Mouse (Mus musculus): ENCODE data around the gene Itgav. TPM values are rescaled to one million over a fixed set of nuclear protein-coding genes. Genes with fewer than 3 reads are reported as not detected.

Itgav gene
- total and polyA plus RNA-seq, 3 experiments = 6.5 to 7.2 TPM; not detected in 1

DNA sequence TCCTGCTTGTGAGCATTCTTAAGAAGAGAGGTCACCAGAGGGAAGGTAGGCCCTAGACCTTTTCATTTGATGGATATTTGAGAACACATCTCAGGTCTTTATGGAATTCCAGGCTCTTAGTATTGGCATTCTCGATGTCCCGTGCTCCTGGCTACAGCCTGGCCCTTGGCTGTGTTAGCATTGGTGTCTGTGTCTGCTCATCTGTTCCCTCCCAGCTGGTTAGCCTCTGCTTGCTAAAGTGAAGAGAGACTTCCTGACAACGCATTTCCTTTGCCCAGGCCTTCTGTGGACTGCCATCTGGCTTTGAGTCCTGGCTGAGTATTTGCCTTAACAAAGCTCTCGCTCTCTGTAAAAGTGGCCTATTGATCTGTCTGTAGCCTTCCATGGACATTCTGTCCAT is 108.7 kb downstream of the Itgav start:
- Histone ChIP-seq H3K9me3 (replicated peaks; ENCODE audit: insufficient read depth, low read length) (no peaks in the 10 kb centered on the region), H3K9ac (ENCODE audit: control insufficient read depth, low read depth, low read length, poor library complexity, severe bottlenecking) (no peak overlapping the region), H3K79me2 (ENCODE audit: control insufficient read depth, insufficient read depth, low read length, poor library complexity) (no peaks in the 10 kb centered on the region), H3K4me3 (ENCODE audit: control insufficient read depth in 1 of 2, insufficient read depth in 1 of 2, low read depth in 2 of 2, low read length in 2 of 2) (no peak overlapping the region), H3K27ac (ENCODE audit: control insufficient read depth, low read depth, low read length) (no peak overlapping the region), H3K4me1 (ENCODE audit: control insufficient read depth in 1 of 2, insufficient read depth in 2 of 2, low read length in 2 of 2) (no peaks in the 10 kb centered on the region), H3K36me3 (ENCODE audit: control insufficient read depth in 1 of 2, insufficient read depth in 2 of 2, low read length in 2 of 2) (no peaks in the 10 kb centered on the region), H3K27me3 (ENCODE audit: control insufficient read depth in 1 of 2, insufficient read depth in 2 of 2, low read length in 2 of 2) (peaks cover 2 to 4% of the 10 kb centered on the region in 2 experiments; a peak in 3 of 4 replicates)
- no peak for DNase-seq (ENCODE audit: low read depth, low spot score)
- TF ChIP-seq BHLHE40 (IDR thresholded peaks at IDR 0.05; ENCODE audit: borderline replicate concordance, low read depth, low read length) = no peak
- TF ChIP-seq USF2 (IDR thresholded peaks at IDR 0.05; ENCODE audit: borderline replicate concordance in 1 of 2, insufficient read depth in 1 of 2, low read depth in 1 of 2, low read length in 2 of 2) = no peak
- TF ChIP-seq ZMIZ1 (IDR thresholded peaks at IDR 0.05; ENCODE audit: low read depth, low read length) = no peak
- TF ChIP-seq POLR2A (IDR thresholded peaks at IDR 0.05; ENCODE audit: control insufficient read depth in 1 of 2, insufficient read depth in 1 of 2, low read depth in 1 of 2, low read length in 2 of 2, poor library complexity in 1 of 2) = no peak
- no peak for TF ChIP-seq RCOR1 (IDR thresholded peaks at IDR 0.05; ENCODE audit: low read depth, low read length)
- TF ChIP-seq MYB (IDR thresholded peaks at IDR 0.05; ENCODE audit: low read depth, low read length) = no peak
- no peak for TF ChIP-seq CHD1 (IDR thresholded peaks at IDR 0.05; ENCODE audit: low read depth, low read length)
- TF ChIP-seq CHD2 (IDR thresholded peaks at IDR 0.05; ENCODE audit: low read length) = no peak
- no peak for TF ChIP-seq MAZ (IDR thresholded peaks at IDR 0.05; ENCODE audit: low read depth, low read length)

- TF ChIP-seq MAZ (IDR thresholded peaks at IDR 0.05; ENCODE audit: low read depth, low read length) (no peak), SMC3 (IDR thresholded peaks at IDR 0.05; ENCODE audit: low read depth, low read length) (no peak), USF2 (IDR thresholded peaks at IDR 0.05; ENCODE audit: borderline replicate concordance in 1 of 2, insufficient read depth in 1 of 2, low read depth in 1 of 2, low read length in 2 of 2) (no peak), HCFC1 (IDR thresholded peaks at IDR 0.05; ENCODE audit: low read depth, low read length) (no peak), TAL1 (IDR thresholded peaks at IDR 0.05; ENCODE audit: low read length) (no peak), MAX (IDR thresholded peaks at IDR 0.05; ENCODE audit: low read length) (no peak)
- no peak for DNase-seq (ENCODE audit: low read depth, low spot score)
- no peaks in the 10 kb centered on the region for H3K9me3 ChIP-seq (replicated peaks; ENCODE audit: insufficient read depth, low read length)
Observed at GRCm38 (mm10) chr2:83835313-83836070, 111.3 kb downstream of the Itgav start.

GRCm38 (mm10) chr2:83848495-83848894 is 124.3 kb downstream of the Itgav start:
- H3K9ac ChIP-seq (ENCODE audit: control insufficient read depth, low read depth, low read length, poor library complexity, severe bottlenecking) = no peak overlapping the region
- H3K4me3 ChIP-seq (ENCODE audit: control insufficient read depth in 1 of 2, insufficient read depth in 1 of 2, low read depth in 2 of 2, low read length in 2 of 2) = no peak overlapping the region
- H3K27me3 ChIP-seq (ENCODE audit: control insufficient read depth in 1 of 2, insufficient read depth in 2 of 2, low read length in 2 of 2) = no peaks in the 10 kb centered on the region; a peak in 1 of 4 replicates
- no peaks in the 10 kb centered on the region for H3K9me3 ChIP-seq (replicated peaks; ENCODE audit: insufficient read depth, low read length)
- TF ChIP-seq USF1 (IDR thresholded peaks at IDR 0.05; ENCODE audit: low read depth, low read length) (no peak), ZMIZ1 (IDR thresholded peaks at IDR 0.05; ENCODE audit: low read depth, low read length) (no peak), NELFE (IDR thresholded peaks at IDR 0.05; ENCODE audit: low read depth, low read length) (no peak), EP300 (IDR thresholded peaks at IDR 0.05; ENCODE audit: low read depth in 1 of 2, low read length in 2 of 2) (no peak), UBTF (IDR thresholded peaks at IDR 0.05; ENCODE audit: borderline replicate concordance, insufficient read depth, low read depth, low read length) (no peak), KAT2A (conservative IDR thresholded peaks at IDR 0.05; ENCODE audit: low read depth, low read length) (no peak), CHD1 (IDR thresholded peaks at IDR 0.05; ENCODE audit: low read depth, low read length) (no peak), MAZ (IDR thresholded peaks at IDR 0.05; ENCODE audit: low read depth, low read length) (no peak), RCOR1 (IDR thresholded peaks at IDR 0.05; ENCODE audit: low read depth, low read length) (no peak), MEF2A (IDR thresholded peaks at IDR 0.05; ENCODE audit: extremely low read depth, insufficient replicate concordance, low read depth, low read length, poor library complexity, severe bottlenecking) (no peak), POLR2A (IDR thresholded peaks at IDR 0.05; ENCODE audit: control insufficient read depth in 1 of 2, insufficient read depth in 1 of 2, low read depth in 1 of 2, low read length in 2 of 2, poor library complexity in 1 of 2) (no peak), HCFC1 (IDR thresholded peaks at IDR 0.05; ENCODE audit: low read depth, low read length) (no peak), MXI1 (IDR thresholded peaks at IDR 0.05; ENCODE audit: low read depth, low read length) (no peak), MAFK (IDR thresholded peaks at IDR 0.05; ENCODE audit: borderline replicate concordance, low read depth, low read length) (no peak), POLR2AphosphoS2 (IDR thresholded peaks at IDR 0.05; ENCODE audit: low read length) (no peak), ZC3H11A (IDR thresholded peaks at IDR 0.05; ENCODE audit: low read depth, low read length) (no peak)
- H3K27ac ChIP-seq (ENCODE audit: control insufficient read depth, low read depth, low read length) = no peak overlapping the region
- H3K4me1 ChIP-seq (ENCODE audit: control insufficient read depth in 1 of 2, insufficient read depth in 2 of 2, low read length in 2 of 2) = no peaks in the 10 kb centered on the region
- no peaks in the 10 kb centered on the region for H3K79me2 ChIP-seq (ENCODE audit: control insufficient read depth, insufficient read depth, low read length, poor library complexity)
- no peaks in the 10 kb centered on the region for H3K36me3 ChIP-seq (ENCODE audit: control insufficient read depth in 1 of 2, insufficient read depth in 2 of 2, low read length in 2 of 2)
- DNase-seq (ENCODE audit: low read depth, low spot score) = no peak

More at GRCm38 (mm10) chr2:83835313-83836070, 111.3 kb downstream of the Itgav start:
- Histone ChIP-seq H3K27ac (ENCODE audit: control insufficient read depth, low read depth, low read length) (no peak overlapping the region), H3K36me3 (ENCODE audit: control insufficient read depth in 1 of 2, insufficient read depth in 2 of 2, low read length in 2 of 2) (no peaks in the 10 kb centered on the region), H3K27me3 (ENCODE audit: control insufficient read depth in 1 of 2, insufficient read depth in 2 of 2, low read length in 2 of 2) (peaks cover 4 to 5% of the 10 kb centered on the region in 2 experiments; a peak in 3 of 4 replicates), H3K4me1 (ENCODE audit: control insufficient read depth in 1 of 2, insufficient read depth in 2 of 2, low read length in 2 of 2) (no peaks in the 10 kb centered on the region), H3K79me2 (ENCODE audit: control insufficient read depth, insufficient read depth, low read length, poor library complexity) (no peaks in the 10 kb centered on the region), H3K4me3 (ENCODE audit: control insufficient read depth in 1 of 2, insufficient read depth in 1 of 2, low read depth in 2 of 2, low read length in 2 of 2) (no peak overlapping the region), H3K9ac (ENCODE audit: control insufficient read depth, low read depth, low read length, poor library complexity, severe bottlenecking) (no peak overlapping the region)
